Mouse (Mus musculus) liver, embryonic 13.5 days (tissue): ENCODE results near the gene Ptpra. TPM values are rescaled to one million over a fixed set of nuclear protein-coding genes. Genes with fewer than 3 reads are reported as not detected.
A peak's percentile ranks its signal among the peaks of the same experiment; 100 is the strongest.

Experiments used
- ATAC-seq: fragments of 200-750 bp; cut with Nextera tagmentation; 2 replicates; pipeline ENCODE4 v1.8.0; 2017; ENCODE audit warnings: low read depth, mild to moderate bottlenecking, moderate number of reproducible peaks, moderate library complexity
- DNase-seq: peaks from one replicate; pipeline ENCODE4 v3.0.0; 2022
- H3K27ac ChIP-seq: fragments of 300-500 bp; sonication (generic); 2 replicates; pipeline ENCODE4 v1.5.1; 2015; ENCODE audit warnings: moderate library complexity, mild to moderate bottlenecking, inconsistent platforms
- H3K27me3 ChIP-seq: fragments of 300-500 bp; sonication (generic); 2 replicates; pipeline ENCODE4 v1.6.1; 2015; ENCODE audit warnings: mild to moderate bottlenecking, inconsistent platforms
- H3K36me3 ChIP-seq: fragments of 300-500 bp; sonication (generic); 2 replicates; pipeline ENCODE4 v1.6.1; 2015; ENCODE audit warnings: mild to moderate bottlenecking, inconsistent platforms
- H3K4me1 ChIP-seq: fragments of 300-500 bp; sonication (generic); replicated peaks from 2 replicates; pipeline ENCODE4 v1.6.1; 2015; ENCODE audit warnings: inconsistent platforms
- H3K4me2 ChIP-seq: fragments of 300-500 bp; sonication (generic); 2 replicates; pipeline ENCODE4 v1.6.1; 2015; ENCODE audit warnings: inconsistent platforms, mild to moderate bottlenecking, moderate library complexity
- H3K4me3 ChIP-seq: fragments of 300-500 bp; sonication (generic); replicated peaks from 2 replicates; pipeline ENCODE4 v1.5.1; 2015; ENCODE audit warnings: mild to moderate bottlenecking, inconsistent platforms
- H3K9ac ChIP-seq: fragments of 300-500 bp; sonication (generic); 2 replicates; pipeline ENCODE4 v1.6.1; 2015; ENCODE audit warnings: mild to moderate bottlenecking, inconsistent platforms
- H3K9me3 ChIP-seq: fragments of 300-500 bp; sonication (generic); replicated peaks from 2 replicates; pipeline ENCODE4 v1.6.1; 2016; ENCODE audit warnings: inconsistent platforms
- WGBS: fragments of 180-500 bp; shearing (Covaris S2); methylation state at CpG from one replicate; pipeline ENCODE4 v1.1.7; 2015; ENCODE audit not compliant: insufficient replicate concordance; 5-methylcytosine and 5-hydroxymethylcytosine counted together
- polyA plus RNA-seq: library from polyadenylated mRNA; unstranded; fragments of >200 nt; fragmentation: Nextera tagmentation; extraction: Ambion mirVana; gene quantifications from 2 replicates; pipeline ENCODE4 v1.2.1, GENCODE M21; 2015

Gene Ptpra
- polyA plus RNA-seq, 1 experiment from 2014 or later: 29.9 TPM

DNA sequence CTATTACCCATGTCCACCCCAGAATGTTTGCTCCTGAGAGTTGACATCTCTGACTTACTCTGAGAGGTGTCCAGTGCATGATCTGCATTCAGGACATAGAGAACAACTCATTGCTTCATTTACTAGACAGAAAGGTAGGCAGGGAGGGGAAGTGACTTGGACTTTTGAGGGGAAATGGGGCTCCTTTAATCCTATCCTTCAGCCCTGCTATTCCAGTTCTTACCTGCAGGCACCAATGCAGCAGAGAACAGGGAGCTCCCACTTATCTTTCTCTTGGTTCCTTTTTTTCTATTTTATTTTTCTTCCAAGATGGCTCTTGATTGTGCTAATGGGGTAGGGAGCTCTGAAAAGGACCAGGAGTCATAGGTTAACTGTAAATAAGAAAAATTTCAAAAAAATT is 1.6 kb upstream of the Ptpra start:
- H3K27me3 ChIP-seq: peaks cover 10% of the 10 kb centered on the region
- no peak overlapping the region for H3K27ac ChIP-seq
- DNase-seq (no peak), ATAC-seq (no peak)
- H3K4me3 ChIP-seq: no peak overlapping the region
- H3K4me1 ChIP-seq: peaks cover 38% of the 10 kb centered on the region
- no peak overlapping the region for H3K4me2 ChIP-seq
- no peaks in the 10 kb centered on the region for H3K9me3 ChIP-seq
- no peak overlapping the region for H3K9ac ChIP-seq
- peaks cover 14% of the 10 kb centered on the region for H3K36me3 ChIP-seq

DNA sequence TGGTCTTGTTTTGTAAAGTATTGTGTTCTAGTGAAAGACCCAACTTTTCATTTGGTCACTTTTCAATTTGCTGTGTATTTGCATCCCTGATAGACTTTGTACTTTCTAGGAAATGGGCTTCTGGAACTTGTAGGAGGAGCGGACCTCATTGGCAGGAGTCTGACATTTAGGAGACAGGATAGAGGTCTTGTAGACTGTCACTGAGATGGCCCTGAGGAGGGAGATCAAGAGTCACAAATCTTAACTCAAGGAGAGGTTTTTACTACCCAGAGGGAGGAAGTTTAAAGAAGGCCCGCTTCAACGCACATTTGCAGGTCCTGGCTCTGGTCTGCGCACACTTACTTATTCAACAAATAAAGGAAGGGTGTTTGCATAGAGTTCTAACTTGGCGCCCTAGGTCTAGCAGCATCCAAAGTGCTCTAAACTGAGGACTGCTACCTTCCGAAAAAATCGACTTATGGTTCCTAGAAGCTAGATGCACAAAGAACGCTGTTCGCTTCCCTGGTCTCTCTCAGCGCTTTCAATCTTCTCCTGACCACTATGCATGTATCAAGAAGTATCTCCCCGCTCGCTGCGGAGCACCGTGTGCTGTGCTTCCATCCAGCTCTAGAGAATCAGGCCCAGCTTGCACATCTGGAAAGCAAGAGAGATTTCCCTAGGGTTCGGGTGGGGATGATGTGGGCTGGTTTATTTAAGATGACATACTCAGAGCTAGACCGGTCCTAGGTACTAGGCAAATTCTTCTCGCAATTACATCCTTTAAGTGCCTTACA is 871 bp upstream of the Ptpra start:
- DNase-seq: no peak
- peaks cover 42% of the 10 kb centered on the region for H3K4me1 ChIP-seq

DNA sequence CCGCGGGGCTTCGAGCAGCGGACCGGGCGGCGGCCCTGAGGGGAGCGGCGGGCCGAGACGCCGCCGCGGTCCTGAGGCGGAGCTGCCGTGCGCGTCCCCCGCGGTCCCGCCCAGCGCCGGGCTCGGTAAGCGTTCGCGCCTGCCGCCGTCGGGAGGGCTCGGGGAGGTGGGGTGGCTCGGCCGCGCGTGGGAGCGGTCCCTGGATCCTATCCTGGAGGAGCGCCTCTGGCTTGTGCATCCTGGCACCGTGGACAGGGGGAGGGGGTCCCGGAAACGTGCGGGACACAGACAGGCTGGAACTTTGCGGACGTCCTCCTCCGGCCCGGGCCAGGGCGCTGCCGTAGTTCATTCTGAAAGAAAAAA is 337 bp downstream of the Ptpra start:
- peak overlapping the region; percentile 84 for H3K27ac ChIP-seq
- H3K9me3 ChIP-seq: no peaks in the 10 kb centered on the region
- under 1% methylated on average over 47 of the region's 47 CpGs for WGBS
- ATAC-seq: peak; percentile 93
- peak; percentile 73 for DNase-seq
- peaks cover 53% of the 10 kb centered on the region for H3K4me1 ChIP-seq
- peaks cover 10% of the 10 kb centered on the region for H3K27me3 ChIP-seq
- peak overlapping the region; percentile 91 for H3K9ac ChIP-seq
- H3K4me2 ChIP-seq: peak overlapping the region; percentile 94
- H3K4me3 ChIP-seq: peak overlapping the region; percentile 88
- no peaks in the 10 kb centered on the region for H3K36me3 ChIP-seq

More for the DNA sequence above, 871 bp upstream of the Ptpra start:
- Histone ChIP-seq H3K9me3 (no peaks in the 10 kb centered on the region), H3K36me3 (peaks cover 7% of the 10 kb centered on the region), H3K27ac (no peak overlapping the region), H3K4me2 (peak overlapping the region; percentile 94), H3K4me3 (peak overlapping the region; percentile 88), H3K27me3 (peaks cover 10% of the 10 kb centered on the region), H3K9ac (peak overlapping the region; percentile 91)
- no peak for ATAC-seq
- WGBS: 9% methylated on average over 17 of the region's 17 CpGs

DNA sequence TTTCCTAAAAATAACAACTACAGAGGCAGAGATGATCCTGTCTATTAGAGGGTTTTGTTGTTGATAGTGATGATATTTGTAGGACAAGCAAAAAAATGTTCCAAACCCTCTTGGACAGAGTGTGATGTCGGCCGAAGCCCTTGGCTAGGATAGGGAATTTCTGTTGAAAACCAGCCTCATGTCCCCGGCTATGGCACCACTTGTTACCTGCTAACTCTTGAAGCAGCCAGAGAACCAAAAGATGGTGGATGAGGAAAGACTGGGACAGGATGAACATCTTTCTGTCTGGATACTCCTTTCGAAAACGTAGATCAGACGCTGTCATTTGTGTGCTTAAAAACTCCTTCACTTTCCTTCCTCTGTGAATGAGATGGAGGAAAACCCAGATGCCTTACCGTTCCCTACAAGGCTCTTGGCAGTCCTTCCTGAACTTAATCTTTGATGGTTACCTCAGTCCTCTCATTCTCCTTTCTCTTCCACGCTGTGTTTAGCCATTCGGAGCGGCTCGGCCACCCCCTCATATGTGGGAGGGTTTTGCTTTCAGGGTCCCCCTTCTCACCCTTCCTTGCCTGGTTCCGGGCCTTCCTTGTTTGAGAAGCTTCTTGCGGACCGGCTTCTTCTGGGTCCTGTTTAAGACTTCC is 1.1 kb downstream of the Ptpra start:
- Histone ChIP-seq H3K27me3 (peaks cover 10% of the 10 kb centered on the region), H3K9me3 (no peaks in the 10 kb centered on the region), H3K4me2 (peak overlapping the region; percentile 94), H3K27ac (peak overlapping the region; percentile 84; the same call in 1 of the 2 replicates), H3K4me1 (peaks cover 55% of the 10 kb centered on the region), H3K4me3 (peak overlapping the region; percentile 88), H3K9ac (peak overlapping the region; percentile 91), H3K36me3 (no peaks in the 10 kb centered on the region)
- WGBS: 69% methylated on average over 14 of the region's 14 CpGs
- no peak for DNase-seq
- ATAC-seq: no peak

DNA sequence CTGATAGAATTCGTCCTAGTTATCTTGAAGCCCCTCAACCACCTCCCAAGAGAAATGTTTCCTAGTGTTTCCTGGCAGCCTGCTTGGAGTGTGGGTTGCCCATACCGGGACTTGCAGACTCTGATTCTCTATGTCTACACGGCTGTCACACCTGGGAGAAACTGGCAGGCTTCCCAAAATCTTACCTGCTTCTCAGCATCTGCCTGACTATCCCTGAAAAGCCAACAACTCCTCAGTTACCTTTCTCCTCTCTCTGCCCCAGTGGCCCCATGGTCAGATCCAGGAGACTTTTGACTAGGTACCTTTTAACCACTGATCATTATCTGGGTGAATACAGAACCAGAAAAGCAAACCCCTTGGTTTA is 1.6 kb downstream of the Ptpra start:
- Histone ChIP-seq H3K9ac (peak overlapping the region; percentile 91), H3K4me1 (peaks cover 55% of the 10 kb centered on the region), H3K4me3 (peak overlapping the region; percentile 88), H3K36me3 (no peaks in the 10 kb centered on the region), H3K4me2 (peak overlapping the region; percentile 94), H3K27ac (no peak overlapping the region), H3K9me3 (no peaks in the 10 kb centered on the region), H3K27me3 (peaks cover 10% of the 10 kb centered on the region)
- WGBS: 55% methylated on average over 3 of the region's 3 CpGs
- ATAC-seq (no peak), DNase-seq (no peak)

DNA sequence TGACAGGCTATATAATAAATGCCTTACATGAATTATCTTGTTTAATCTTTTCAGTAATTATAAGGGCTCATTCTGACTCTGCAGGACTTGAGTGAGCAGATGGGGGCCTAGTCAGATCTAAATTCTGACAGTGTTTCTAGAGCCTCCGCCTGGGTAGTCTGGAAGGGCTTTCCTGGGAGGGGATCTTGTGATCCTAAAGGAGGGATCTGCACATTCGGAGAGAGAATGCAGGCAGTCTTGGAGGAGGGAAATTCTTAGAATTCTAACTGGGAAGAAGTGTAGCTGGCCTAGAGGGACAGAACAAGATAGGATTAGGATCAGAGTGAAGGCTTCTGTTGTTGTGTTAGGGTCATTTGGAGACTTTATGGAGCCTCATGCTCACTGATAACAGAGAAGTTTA is 2.2 kb downstream of the Ptpra start:
- Histone ChIP-seq H3K4me2 (0 out of 2 replicates have a peak overlapping the region, but pooled peaks have one; percentile 17), H3K9me3 (no peaks in the 10 kb centered on the region), H3K27ac (peak overlapping the region; percentile 37; the same call in 1 of the 2 replicates), H3K27me3 (peaks cover 10% of the 10 kb centered on the region), H3K36me3 (no peaks in the 10 kb centered on the region), H3K9ac (peak overlapping the region; percentile 14; the same call in 1 of the 2 replicates), H3K4me1 (peaks cover 55% of the 10 kb centered on the region), H3K4me3 (0 out of 2 replicates have a peak overlapping the region, but pooled peaks have one; percentile 2)
- no peak for ATAC-seq
- 62% methylated on average over 2 of the region's 2 CpGs for WGBS
- DNase-seq: no peak

DNA sequence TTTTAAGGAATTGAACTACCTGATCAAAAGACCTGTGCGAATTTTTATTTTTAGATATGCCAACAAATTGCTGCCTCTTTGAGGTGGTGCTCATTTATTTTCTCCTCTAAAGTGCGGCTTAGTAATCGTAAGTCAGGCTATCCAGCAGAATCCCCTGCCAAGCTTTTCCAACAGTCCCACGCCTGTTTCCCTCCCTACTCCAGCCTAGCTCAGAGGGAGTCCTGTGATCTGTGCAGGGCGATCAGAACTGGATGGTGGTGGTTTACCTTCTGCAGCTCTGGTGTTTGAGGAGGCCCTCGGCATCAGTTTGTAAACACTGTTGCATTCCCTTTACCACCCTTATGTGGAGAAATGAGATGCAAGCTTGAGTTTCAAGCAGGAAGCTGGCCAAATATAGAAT is 3.3 kb downstream of the Ptpra start:
- no peak for ATAC-seq
- Histone ChIP-seq H3K4me2 (no peak overlapping the region), H3K9me3 (no peaks in the 10 kb centered on the region), H3K4me3 (no peak overlapping the region), H3K36me3 (no peaks in the 10 kb centered on the region), H3K27ac (no peak overlapping the region), H3K27me3 (peaks cover 4% of the 10 kb centered on the region), H3K9ac (no peak overlapping the region), H3K4me1 (peaks cover 55% of the 10 kb centered on the region)
- WGBS: 76% methylated on average over 6 of the region's 6 CpGs
- no peak for DNase-seq

DNA sequence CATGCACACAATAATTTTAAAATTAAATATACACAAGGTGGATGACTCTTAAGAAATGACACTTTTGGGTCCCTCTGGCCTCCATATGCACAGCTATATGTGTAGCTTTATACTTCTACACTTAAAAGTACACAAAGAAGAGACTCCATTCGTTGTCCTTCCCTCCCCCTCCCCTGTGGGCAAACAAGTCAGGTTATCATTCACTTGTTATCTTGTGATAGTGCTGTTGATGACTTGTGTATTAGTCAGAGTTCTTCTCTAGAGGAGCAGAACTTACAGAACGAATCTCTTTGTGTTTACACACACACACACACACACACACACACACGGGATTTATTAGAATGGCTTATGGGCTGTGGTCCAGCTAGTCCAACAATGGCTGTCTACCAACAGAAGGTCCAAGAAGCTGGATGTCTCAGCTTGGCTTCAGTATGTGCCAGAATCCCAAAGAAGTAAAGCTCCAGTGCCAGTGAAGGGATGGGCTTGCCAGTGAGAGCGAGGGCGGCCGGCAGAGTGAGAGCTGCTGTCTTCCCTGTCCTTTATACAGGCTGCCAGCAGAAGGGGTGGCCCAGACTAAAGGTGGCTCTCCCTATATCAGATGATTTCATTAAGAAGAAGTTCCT is 4.8 kb downstream of the Ptpra start:
- Histone ChIP-seq H3K27ac (no peak overlapping the region), H3K9ac (no peak overlapping the region), H3K9me3 (no peaks in the 10 kb centered on the region), H3K27me3 (no peaks in the 10 kb centered on the region), H3K4me3 (no peak overlapping the region), H3K4me2 (no peak overlapping the region), H3K4me1 (peaks cover 45% of the 10 kb centered on the region), H3K36me3 (no peaks in the 10 kb centered on the region)
- no peak for ATAC-seq
- 66% methylated on average over 6 of the region's 6 CpGs for WGBS
- DNase-seq: no peak

DNA sequence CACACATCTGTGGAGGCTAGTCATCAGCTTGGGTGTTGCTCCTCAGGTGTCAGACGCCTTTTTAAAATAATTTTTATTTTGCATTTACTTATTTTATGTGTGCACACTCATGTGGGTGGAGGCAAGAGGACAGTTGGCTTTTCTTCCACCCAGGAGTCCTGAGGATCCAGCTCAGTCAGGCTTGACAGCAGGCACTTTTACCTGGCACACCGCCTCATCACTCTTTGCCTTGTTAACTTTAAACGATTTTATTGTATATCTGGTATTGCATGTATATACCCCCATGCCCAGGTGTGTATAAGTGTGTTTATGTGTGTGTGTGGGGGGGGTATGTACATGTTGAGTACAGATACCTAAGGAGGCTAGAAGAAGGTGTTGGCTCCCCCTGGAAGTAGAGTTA is 7.8 kb downstream of the Ptpra start:
- Histone ChIP-seq H3K27me3 (no peaks in the 10 kb centered on the region), H3K9ac (no peak overlapping the region), H3K4me2 (no peak overlapping the region), H3K4me1 (peaks cover 32% of the 10 kb centered on the region), H3K27ac (no peak overlapping the region), H3K9me3 (no peaks in the 10 kb centered on the region), H3K36me3 (no peaks in the 10 kb centered on the region), H3K4me3 (no peak overlapping the region)
- no peak for DNase-seq
- no peak for ATAC-seq
- 79% methylated on average over 3 of the region's 3 CpGs for WGBS

DNA sequence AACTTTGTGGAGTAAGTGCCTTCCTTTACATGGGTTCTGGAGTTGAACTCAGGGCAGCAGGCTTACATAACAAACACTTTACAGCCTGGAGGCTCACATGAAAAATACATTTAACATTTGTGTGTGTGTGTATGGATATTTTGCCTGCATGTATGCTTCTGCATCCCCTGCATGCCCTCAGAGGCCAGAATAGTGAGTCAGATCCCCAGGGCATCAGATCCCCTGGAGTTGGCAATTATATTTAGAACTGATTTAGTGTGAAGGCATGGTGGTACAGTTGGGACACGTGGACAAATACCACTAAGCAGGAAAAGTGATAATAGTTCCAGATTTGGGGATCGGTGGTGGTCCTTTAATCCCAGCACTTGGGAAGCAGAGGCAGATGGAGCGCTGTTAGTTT is 9.5 kb downstream of the Ptpra start:
- 85% methylated on average over 3 of the region's 3 CpGs for WGBS
- Histone ChIP-seq H3K27ac (no peak overlapping the region), H3K4me1 (peaks cover 27% of the 10 kb centered on the region), H3K4me2 (no peak overlapping the region), H3K36me3 (peaks cover 5% of the 10 kb centered on the region), H3K9ac (no peak overlapping the region), H3K9me3 (no peaks in the 10 kb centered on the region), H3K27me3 (no peaks in the 10 kb centered on the region), H3K4me3 (no peak overlapping the region)
- ATAC-seq (no peak), DNase-seq (no peak)

DNA sequence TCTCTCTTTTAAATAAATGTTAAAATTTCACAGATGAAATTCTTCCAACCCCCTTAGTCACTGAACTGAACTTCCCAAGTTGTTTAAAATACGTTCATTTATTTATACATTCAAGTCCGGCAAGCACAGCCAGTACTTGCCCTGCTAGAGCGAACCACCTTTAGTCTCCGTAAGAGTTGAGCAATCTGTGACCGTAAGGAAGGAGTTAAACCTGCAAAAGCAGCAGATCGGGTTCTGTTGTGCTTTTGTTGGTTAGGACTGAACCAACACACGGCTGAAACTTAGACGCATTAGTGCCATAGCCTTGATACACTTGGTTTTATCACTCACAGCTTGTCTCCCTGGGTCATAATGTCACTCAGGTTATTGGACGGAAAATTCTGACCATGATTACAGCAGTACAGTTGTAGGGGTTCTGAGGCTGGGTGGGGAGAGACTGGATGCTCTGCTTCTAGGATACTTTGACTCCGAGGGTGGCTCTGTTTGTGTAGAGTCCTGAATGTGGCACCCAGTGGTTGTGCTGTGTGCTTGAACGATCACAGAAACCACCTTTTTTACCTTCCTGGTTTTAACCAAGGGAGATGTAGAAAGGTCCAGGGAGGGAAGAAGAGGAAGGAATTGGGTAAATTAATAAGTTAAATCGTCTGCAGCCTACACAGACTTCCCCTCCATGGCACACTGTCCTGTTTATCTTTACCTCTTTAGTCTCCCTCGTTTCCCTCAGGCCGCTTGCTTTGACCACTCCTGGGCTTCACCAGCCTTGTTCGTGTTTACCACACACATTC is 11.4 kb downstream of the Ptpra start:
- Histone ChIP-seq H3K9ac (no peak overlapping the region), H3K36me3 (peaks cover 5% of the 10 kb centered on the region), H3K9me3 (no peaks in the 10 kb centered on the region), H3K27me3 (no peaks in the 10 kb centered on the region), H3K4me2 (no peak overlapping the region), H3K4me3 (no peak overlapping the region), H3K27ac (no peak overlapping the region; the same call in 1 of the 2 replicates), H3K4me1 (peaks cover 25% of the 10 kb centered on the region)
- WGBS: 65% methylated on average over 15 of the region's 15 CpGs
- ATAC-seq (no peak), DNase-seq (no peak)
